Mouse (Mus musculus) cerebellum, adult 2 months (tissue): Measurements from ENCODE around the gene Mrpl47. TPM values are rescaled to one million over a fixed set of nuclear protein-coding genes. Genes with fewer than 3 reads are reported as not detected.

Source experiments
- DNase-seq, 2 experiments: peaks; one replicate each; pipeline ENCODE4 v3.0.0; 2021
- H3K27ac ChIP-seq: fragments of 200-500 bp; 2 replicates; pipeline ENCODE4 v1.5.1; 2012; ENCODE audit warnings: low read length, control low read depth, inconsistent platforms; ENCODE audit not compliant: insufficient read depth
- H3K27me3 ChIP-seq: fragments of 200-500 bp; 2 replicates; pipeline ENCODE4 v1.6.1; 2012; ENCODE audit warnings: inconsistent platforms, mild to moderate bottlenecking, low read length, moderate library complexity; ENCODE audit not compliant: control insufficient read depth, insufficient read depth
- H3K4me1 ChIP-seq: fragments of 200-500 bp; 2 replicates; pipeline ENCODE4 v1.6.1; 2011; ENCODE audit warnings: low read length; ENCODE audit not compliant: control insufficient read depth, insufficient read depth
- H3K4me3 ChIP-seq: fragments of 200-500 bp; replicated peaks from 2 replicates; pipeline ENCODE3; 2011; ENCODE audit warnings: mild to moderate bottlenecking, low read depth, low read length, control low read depth; ENCODE audit not compliant: insufficient read depth
- CTCF ChIP-seq: fragments of 200-500 bp; IDR thresholded peaks from 2 replicates; pipeline ENCODE4 v1.5.1; 2011; ENCODE audit warnings: low read depth, mild to moderate bottlenecking, control low read depth, low read length, moderate library complexity, borderline replicate concordance; ENCODE audit not compliant: insufficient read depth
- POLR2A ChIP-seq: fragments of 200-500 bp; IDR thresholded peaks from 2 replicates; pipeline ENCODE4 v1.6.1; 2011; ENCODE audit warnings: low read length, control low read depth, borderline replicate concordance; ENCODE audit not compliant: insufficient read depth
- WGBS: fragments of 180-500 bp; shearing (Covaris S2); methylation state at CpG from one replicate; pipeline ENCODE4 v1.1.7; 2018; 5-methylcytosine and 5-hydroxymethylcytosine counted together
- polyA plus RNA-seq: library from polyadenylated mRNA; depleted of rRNA; stranded (reverse); fragments of >200 nt; gene quantifications from 2 replicates; pipeline ENCODE4 v1.2.3, GENCODE M21; 2012

Gene Mrpl47
- polyA plus RNA-seq, 1 experiment, result 18.5 TPM

GRCm38 (mm10) chr3:32695583-32695980 lies 41.8 kb downstream of the Mrpl47 start:
- Histone ChIP-seq H3K27ac (no peak overlapping the region), H3K27me3 (no peaks in the 10 kb centered on the region), H3K4me1 (no peaks in the 10 kb centered on the region), H3K4me3 (no peak overlapping the region)
- no peak for DNase-seq
- TF ChIP-seq POLR2A (no peak), CTCF (no peak)
- 87% methylated on average over 4 of the region's 4 CpGs for WGBS

GRCm38 (mm10) chr3:32694737-32695582 lies 42.4 kb downstream of the Mrpl47 start:
- WGBS, result 75% methylated on average over 12 of the region's 12 CpGs
- H3K27me3 ChIP-seq, result no peaks in the 10 kb centered on the region
- DNase-seq, result no peak
- TF ChIP-seq CTCF (no peak), POLR2A (no peak)
- no peak overlapping the region for H3K27ac ChIP-seq
- H3K4me3 ChIP-seq, result no peak overlapping the region
- no peaks in the 10 kb centered on the region for H3K4me1 ChIP-seq

GRCm38 (mm10) chr3:32694211-32694610 lies 43.2 kb downstream of the Mrpl47 start:
- no peak overlapping the region for H3K27ac ChIP-seq
- no peaks in the 10 kb centered on the region for H3K27me3 ChIP-seq
- DNase-seq, result no peak
- TF ChIP-seq CTCF (no peak), POLR2A (no peak)
- no peaks in the 10 kb centered on the region for H3K4me1 ChIP-seq
- WGBS, result 44% methylated on average over 5 of the region's 5 CpGs
- H3K4me3 ChIP-seq, result no peak overlapping the region

- Histone ChIP-seq H3K4me1 (no peaks in the 10 kb centered on the region), H3K4me3 (no peak overlapping the region), H3K27me3 (no peaks in the 10 kb centered on the region), H3K27ac (no peak overlapping the region)
- DNase-seq, result no peak
- TF ChIP-seq POLR2A, result no peak
- no peak for TF ChIP-seq CTCF
- WGBS, result 78% methylated on average over 5 of the region's 5 CpGs
These were observed 45.6 kb downstream of the Mrpl47 start for GRCm38 (mm10) chr3:32691841-32692240.

- Histone ChIP-seq H3K27me3 (no peaks in the 10 kb centered on the region), H3K27ac (no peak overlapping the region), H3K4me1 (no peaks in the 10 kb centered on the region), H3K4me3 (no peak overlapping the region)
- 38% methylated on average over 1 of the region's 1 CpGs for WGBS
- TF ChIP-seq CTCF, result no peak
- TF ChIP-seq POLR2A, result no peak
- DNase-seq, result no peak
These were observed 46.5 kb downstream of the Mrpl47 start for GRCm38 (mm10) chr3:32690901-32691300.

- no peak for DNase-seq
- TF ChIP-seq CTCF (no peak), POLR2A (no peak)
- Histone ChIP-seq H3K4me1 (no peaks in the 10 kb centered on the region), H3K4me3 (no peak overlapping the region), H3K27me3 (no peaks in the 10 kb centered on the region), H3K27ac (no peak overlapping the region)
- WGBS, result 87% methylated on average over 3 of the region's 3 CpGs
These were observed 47.4 kb downstream of the Mrpl47 start for GRCm38 (mm10) chr3:32690008-32690407.

GRCm38 (mm10) chr3:32689567-32689999 lies 47.8 kb downstream of the Mrpl47 start:
- no peak for TF ChIP-seq CTCF
- no peak for TF ChIP-seq POLR2A
- 84% methylated on average over 9 of the region's 9 CpGs for WGBS
- Histone ChIP-seq H3K4me3 (no peak overlapping the region), H3K27me3 (no peaks in the 10 kb centered on the region), H3K27ac (no peak overlapping the region), H3K4me1 (no peaks in the 10 kb centered on the region)
- no peak for DNase-seq

- no peak overlapping the region for H3K27ac ChIP-seq
- no peaks in the 10 kb centered on the region for H3K27me3 ChIP-seq
- no peak for TF ChIP-seq CTCF
- TF ChIP-seq POLR2A, result no peak
- no peak for DNase-seq
- WGBS, result 78% methylated on average over 4 of the region's 4 CpGs
- H3K4me1 ChIP-seq, result no peaks in the 10 kb centered on the region
- no peak overlapping the region for H3K4me3 ChIP-seq
These were observed 50.2 kb downstream of the Mrpl47 start for GRCm38 (mm10) chr3:32687156-32687555.
